Mouse (Mus musculus) stomach, embryonic 14.5 days (tissue): ENCODE measurements around the gene Ptpn11. TPM values are rescaled to one million over a fixed set of nuclear protein-coding genes. Genes with fewer than 3 reads are reported as not detected.

Experiments used
- ATAC-seq: fragments of 200-750 bp; cut with Nextera tagmentation; 2 replicates; pipeline ENCODE4 v1.8.0; 2017; ENCODE audit warnings: low read depth, moderate TSS enrichment; ENCODE audit not compliant: insufficient number of reproducible peaks, insufficient read depth, low FRiP score
- H3K27ac ChIP-seq: fragments of 300-500 bp; sonication (generic); 2 replicates; pipeline ENCODE4 v1.5.1; 2014; ENCODE audit warnings: mild to moderate bottlenecking, low read length, moderate library complexity, mixed read lengths
- H3K27me3 ChIP-seq: fragments of 300-500 bp; sonication (generic); 2 replicates; pipeline ENCODE4 v1.6.1; 2014; ENCODE audit warnings: low read length, control low read depth, mixed read lengths; ENCODE audit not compliant: control insufficient read depth, insufficient read depth
- H3K36me3 ChIP-seq: fragments of 300-500 bp; sonication (generic); 2 replicates; pipeline ENCODE4 v1.6.1; 2014; ENCODE audit warnings: mild to moderate bottlenecking, control low read depth, low read length, moderate library complexity, mixed read lengths; ENCODE audit not compliant: control insufficient read depth, insufficient read depth
- H3K4me1 ChIP-seq: fragments of 300-500 bp; sonication (generic); 2 replicates; pipeline ENCODE4 v1.6.1; 2014; ENCODE audit warnings: low read length, control low read depth, mixed read lengths; ENCODE audit not compliant: control insufficient read depth, insufficient read depth
- H3K4me2 ChIP-seq: fragments of 300-500 bp; sonication (generic); replicated peaks from 2 replicates; pipeline ENCODE4 v1.6.1; 2014; ENCODE audit warnings: low read depth, low read length, control low read depth
- H3K4me3 ChIP-seq: fragments of 300-500 bp; sonication (generic); 2 replicates; pipeline ENCODE4 v1.5.1; 2014; ENCODE audit warnings: low read depth, low read length, control low read depth
- H3K9ac ChIP-seq: fragments of 300-500 bp; sonication (generic); replicated peaks from 2 replicates; pipeline ENCODE4 v1.6.1; 2014; ENCODE audit warnings: low read depth, mild to moderate bottlenecking, control low read depth, low read length, moderate library complexity, mixed read lengths
- H3K9me3 ChIP-seq: fragments of 300-500 bp; sonication (generic); 2 replicates; pipeline ENCODE4 v1.6.1; 2016; ENCODE audit warnings: low read depth, low read length, control low read depth; ENCODE audit not compliant: control insufficient read depth
- WGBS: fragments of 180-500 bp; shearing (Covaris S2); extraction: QIAGEN DNeasy Blood & Tissue Kit; methylation state at CpG from one replicate; pipeline ENCODE4 v1.1.7; 2014; 5-methylcytosine and 5-hydroxymethylcytosine counted together
- polyA plus RNA-seq: library from polyadenylated mRNA; unstranded; fragments of >200 nt; fragmentation: Nextera tagmentation; extraction: Ambion mirVana; gene quantifications from 2 replicates; pipeline ENCODE4 v1.2.1, GENCODE M21; 2014

Ptpn11 gene
- polyA plus RNA-seq, 1 experiment from 2014 or later = 28.3 TPM

- no peak overlapping the region for H3K27ac ChIP-seq
- no peaks in the 10 kb centered on the region for H3K27me3 ChIP-seq
- no peaks in the 10 kb centered on the region for H3K4me1 ChIP-seq
- no peak overlapping the region for H3K9ac ChIP-seq
- H3K4me3 ChIP-seq = no peak overlapping the region
- H3K36me3 ChIP-seq = peaks cover 46% of the 10 kb centered on the region
- no peak overlapping the region for H3K4me2 ChIP-seq
- no peak for ATAC-seq
- WGBS = 86% methylated on average over 13 of the region's 13 CpGs
- no peaks in the 10 kb centered on the region for H3K9me3 ChIP-seq
Observed at GRCm38 (mm10) chr5:121144441-121145238, 46.6 kb downstream of the Ptpn11 start.

- WGBS = 92% methylated on average over 14 of the region's 14 CpGs
- no peaks in the 10 kb centered on the region for H3K4me1 ChIP-seq
- no peak overlapping the region for H3K4me3 ChIP-seq
- H3K4me2 ChIP-seq = no peak overlapping the region
- peaks cover 49% of the 10 kb centered on the region for H3K36me3 ChIP-seq
- no peak overlapping the region for H3K9ac ChIP-seq
- no peak for ATAC-seq
- H3K27me3 ChIP-seq = no peaks in the 10 kb centered on the region
- H3K27ac ChIP-seq = no peak overlapping the region
- H3K9me3 ChIP-seq = no peaks in the 10 kb centered on the region
Observed at GRCm38 (mm10) chr5:121142431-121143119, 48.6 kb downstream of the Ptpn11 start.

DNA sequence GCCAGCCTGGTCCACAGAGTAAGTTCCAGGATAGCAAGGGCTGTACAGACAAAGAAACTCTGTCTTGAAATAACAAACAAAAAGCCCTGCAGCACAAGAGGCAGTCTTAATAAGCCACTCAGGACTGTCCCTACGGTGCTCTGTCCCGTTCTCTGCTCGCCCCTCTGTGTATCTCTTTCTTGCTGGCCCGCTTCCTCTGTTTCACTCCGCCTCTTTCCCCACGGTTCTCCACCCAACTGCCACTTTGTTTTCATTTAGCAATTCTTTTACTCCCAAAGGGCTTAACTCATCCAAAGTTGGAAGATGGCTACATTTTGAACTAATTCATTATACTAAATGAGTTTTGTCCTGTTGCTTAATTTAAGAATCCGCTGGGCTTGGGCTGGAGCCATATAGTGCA, 50.9 kb downstream of the Ptpn11 start:
- no peak overlapping the region for H3K4me2 ChIP-seq
- no peak overlapping the region for H3K27ac ChIP-seq
- 81% methylated on average over 7 of the region's 7 CpGs for WGBS
- H3K9me3 ChIP-seq = no peaks in the 10 kb centered on the region
- H3K4me1 ChIP-seq = no peaks in the 10 kb centered on the region
- H3K9ac ChIP-seq = no peak overlapping the region
- H3K36me3 ChIP-seq = peaks cover 61% of the 10 kb centered on the region
- H3K27me3 ChIP-seq = no peaks in the 10 kb centered on the region
- no peak for ATAC-seq
- no peak overlapping the region for H3K4me3 ChIP-seq

- Histone ChIP-seq H3K27me3 (no peaks in the 10 kb centered on the region), H3K4me1 (no peaks in the 10 kb centered on the region), H3K9ac (no peak overlapping the region), H3K4me3 (no peak overlapping the region), H3K4me2 (no peak overlapping the region), H3K36me3 (peaks cover 58% of the 10 kb centered on the region), H3K27ac (no peak overlapping the region), H3K9me3 (no peaks in the 10 kb centered on the region)
- ATAC-seq = no peak
- WGBS = 94% methylated on average over 8 of the region's 8 CpGs
Observed at GRCm38 (mm10) chr5:121137125-121137524, 54.1 kb downstream of the Ptpn11 start.

GRCm38 (mm10) chr5:121131801-121132200, 59.4 kb downstream of the Ptpn11 start:
- no peaks in the 10 kb centered on the region for H3K27me3 ChIP-seq
- no peak overlapping the region for H3K9ac ChIP-seq
- H3K4me3 ChIP-seq = no peak overlapping the region
- H3K36me3 ChIP-seq = peaks cover 39% of the 10 kb centered on the region
- H3K27ac ChIP-seq = no peak overlapping the region
- ATAC-seq = no peak
- H3K4me2 ChIP-seq = no peak overlapping the region
- H3K4me1 ChIP-seq = no peaks in the 10 kb centered on the region
- no peaks in the 10 kb centered on the region for H3K9me3 ChIP-seq
- 91% methylated on average over 3 of the region's 3 CpGs for WGBS

DNA sequence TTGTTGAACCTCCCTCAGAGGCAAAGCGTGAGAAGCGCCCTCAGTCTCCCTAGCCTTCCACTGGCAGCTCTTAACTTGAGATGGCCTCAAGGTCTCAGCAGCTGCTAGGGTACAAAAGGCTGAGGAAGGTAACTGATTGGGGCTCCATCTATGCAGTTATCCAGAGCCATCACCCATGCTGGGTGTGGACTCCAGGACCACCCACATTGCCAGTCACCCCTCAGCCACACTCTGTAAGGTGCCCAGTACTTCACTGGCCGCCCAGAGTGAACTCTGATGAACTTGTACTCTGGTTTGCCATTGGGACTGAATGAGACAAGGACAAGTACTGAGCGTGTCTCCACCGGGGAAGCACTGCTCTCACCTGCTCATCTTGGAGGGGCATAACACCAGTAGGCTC, 61.9 kb downstream of the Ptpn11 start:
- WGBS = 93% methylated on average over 5 of the region's 5 CpGs
- H3K27me3 ChIP-seq = no peaks in the 10 kb centered on the region
- H3K4me1 ChIP-seq = no peaks in the 10 kb centered on the region
- H3K9ac ChIP-seq = no peak overlapping the region
- no peaks in the 10 kb centered on the region for H3K9me3 ChIP-seq
- no peak for ATAC-seq
- H3K4me3 ChIP-seq = no peak overlapping the region
- H3K27ac ChIP-seq = no peak overlapping the region
- H3K4me2 ChIP-seq = no peak overlapping the region
- H3K36me3 ChIP-seq = peaks cover 16% of the 10 kb centered on the region; the same call in 1 of the 2 replicates

GRCm38 (mm10) chr5:121126051-121126450, 65.1 kb downstream of the Ptpn11 start:
- WGBS = 72% methylated on average over 2 of the region's 2 CpGs
- Histone ChIP-seq H3K27ac (no peak overlapping the region), H3K9ac (no peak overlapping the region), H3K4me1 (no peaks in the 10 kb centered on the region), H3K9me3 (no peaks in the 10 kb centered on the region), H3K27me3 (no peaks in the 10 kb centered on the region), H3K4me3 (no peak overlapping the region), H3K36me3 (peaks cover 6% of the 10 kb centered on the region; the same call in 1 of the 2 replicates), H3K4me2 (no peak overlapping the region)
- ATAC-seq = no peak

DNA sequence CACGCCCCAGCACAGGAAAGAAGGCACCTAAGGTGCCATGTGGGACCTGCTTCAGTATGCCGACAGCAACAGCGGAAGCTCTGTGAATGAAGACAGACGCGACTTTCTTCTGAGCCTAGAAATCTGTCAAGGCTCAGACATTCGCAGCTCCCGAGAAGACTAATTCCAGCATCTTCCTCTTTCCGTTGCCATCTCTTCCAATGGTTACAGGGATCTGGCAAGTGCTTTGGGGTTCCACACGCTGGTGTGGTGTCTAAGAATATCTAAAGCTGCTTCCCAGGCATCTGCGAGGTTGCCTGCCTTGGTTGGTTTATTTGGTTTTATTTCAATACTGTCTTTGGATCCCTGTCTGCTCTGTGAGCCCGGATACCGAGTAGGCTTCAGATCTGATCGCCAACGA, 65.6 kb downstream of the Ptpn11 start:
- Histone ChIP-seq H3K27me3 (no peaks in the 10 kb centered on the region), H3K4me3 (no peak overlapping the region), H3K9ac (no peak overlapping the region), H3K4me2 (no peak overlapping the region), H3K36me3 (peaks cover 6% of the 10 kb centered on the region; the same call in 1 of the 2 replicates), H3K27ac (no peak overlapping the region), H3K9me3 (no peaks in the 10 kb centered on the region), H3K4me1 (no peaks in the 10 kb centered on the region)
- ATAC-seq = no peak
- whole genome bisulfite sequencing = 86% methylated on average over 14 of the region's 14 CpGs
